Mouse (Mus musculus): ENCODE data around the gene Medag. TPM values are rescaled to one million over a fixed set of nuclear protein-coding genes. Genes with fewer than 3 reads are reported as not detected.

Medag gene
- 2.6 and 2.7 TPM in 2 replicates for polyA plus RNA-seq (2015; fragmentation: Nextera tagmentation; extraction: Ambion mirVana)

DNA sequence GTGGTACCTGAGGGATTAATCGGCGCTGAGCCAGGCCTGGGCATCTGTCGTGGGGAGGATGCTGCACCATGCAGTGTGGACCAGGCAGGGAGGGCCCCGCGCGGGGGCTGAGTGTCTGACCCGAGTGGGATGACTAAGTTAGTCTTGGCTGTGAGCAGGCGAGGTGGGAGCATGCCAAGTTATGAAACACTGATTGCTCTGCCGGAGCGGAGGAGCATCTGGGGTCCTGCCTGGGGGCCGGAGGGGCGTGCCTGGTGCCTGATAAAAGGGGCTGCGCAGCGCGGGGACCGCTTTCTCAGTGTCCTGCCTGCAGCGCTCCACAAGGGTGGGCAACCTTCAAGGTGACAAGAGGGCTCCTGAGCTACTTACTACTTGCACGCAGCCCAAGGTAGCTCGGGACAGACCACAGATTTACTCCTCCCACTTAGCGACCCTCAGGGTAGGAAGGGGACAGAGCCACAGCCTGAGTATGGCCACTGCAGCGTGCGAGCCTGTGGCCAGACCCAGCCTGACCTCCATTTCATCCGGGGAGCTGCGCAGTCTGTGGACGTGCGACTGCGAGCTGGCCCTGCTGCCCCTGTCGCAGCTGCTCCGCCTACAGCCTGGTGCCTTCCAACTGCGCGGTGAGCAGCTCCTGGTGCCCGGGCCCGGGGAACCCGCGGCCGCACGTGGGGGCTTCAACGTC lies at the start of gene Medag:
Gene Medag (plus strand): TSS at position 241 of the 685 bp plus-strand sequence.
- no peaks in the 10 kb centered on the region for H3K27me3 ChIP-seq (replicated peaks)
- H3K9ac ChIP-seq = peak within 1 kb of the TSS; percentile 16; the same call in 1 of the 2 replicates
- H3K4me3 ChIP-seq = peak within 1 kb of the TSS; percentile 26
- peak within 1 kb of the TSS; percentile 70 for H3K27ac ChIP-seq
- H3K4me1 ChIP-seq = peaks cover 19% of the 10 kb centered on the region
- H3K4me2 ChIP-seq = peak within 1 kb of the TSS; percentile 48
- 3% methylated on average over 38 of the region's 38 CpGs for WGBS
- ATAC-seq (replicated peaks) = peak; percentile 37
- H3K9me3 ChIP-seq = no peaks in the 10 kb centered on the region
- H3K36me3 ChIP-seq (replicated peaks) = no peaks in the 10 kb centered on the region

DNA sequence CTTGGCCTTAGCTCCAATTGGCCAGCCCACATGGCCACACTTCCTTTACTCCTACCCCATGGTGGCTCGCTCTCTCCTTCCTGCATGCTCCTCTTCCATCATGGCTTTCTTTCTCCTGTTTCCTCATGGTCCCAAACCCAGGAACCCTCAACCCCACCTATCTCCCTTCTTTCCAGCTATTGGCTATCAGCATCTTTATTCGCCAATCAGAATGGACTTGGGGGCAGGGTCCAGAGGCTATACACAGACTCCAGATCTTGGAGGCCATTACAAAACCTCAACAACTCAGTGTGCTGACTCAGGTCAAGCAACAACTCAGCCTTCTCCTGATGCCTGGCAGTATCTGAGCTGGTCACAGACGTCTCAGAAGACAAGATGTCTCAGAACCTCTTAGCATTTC lies 48.9 kb upstream of the Medag start:
- H3K4me3 ChIP-seq = no peak overlapping the region
- WGBS = 86% methylated on average over 3 of the region's 3 CpGs
- no peaks in the 10 kb centered on the region for H3K4me1 ChIP-seq
- no peak overlapping the region for H3K27ac ChIP-seq
- H3K4me2 ChIP-seq = no peak overlapping the region
- H3K9me3 ChIP-seq = no peaks in the 10 kb centered on the region
- no peak for ATAC-seq (replicated peaks)
- no peaks in the 10 kb centered on the region for H3K36me3 ChIP-seq (replicated peaks)
- no peak overlapping the region for H3K9ac ChIP-seq
- no peaks in the 10 kb centered on the region for H3K27me3 ChIP-seq (replicated peaks)

DNA sequence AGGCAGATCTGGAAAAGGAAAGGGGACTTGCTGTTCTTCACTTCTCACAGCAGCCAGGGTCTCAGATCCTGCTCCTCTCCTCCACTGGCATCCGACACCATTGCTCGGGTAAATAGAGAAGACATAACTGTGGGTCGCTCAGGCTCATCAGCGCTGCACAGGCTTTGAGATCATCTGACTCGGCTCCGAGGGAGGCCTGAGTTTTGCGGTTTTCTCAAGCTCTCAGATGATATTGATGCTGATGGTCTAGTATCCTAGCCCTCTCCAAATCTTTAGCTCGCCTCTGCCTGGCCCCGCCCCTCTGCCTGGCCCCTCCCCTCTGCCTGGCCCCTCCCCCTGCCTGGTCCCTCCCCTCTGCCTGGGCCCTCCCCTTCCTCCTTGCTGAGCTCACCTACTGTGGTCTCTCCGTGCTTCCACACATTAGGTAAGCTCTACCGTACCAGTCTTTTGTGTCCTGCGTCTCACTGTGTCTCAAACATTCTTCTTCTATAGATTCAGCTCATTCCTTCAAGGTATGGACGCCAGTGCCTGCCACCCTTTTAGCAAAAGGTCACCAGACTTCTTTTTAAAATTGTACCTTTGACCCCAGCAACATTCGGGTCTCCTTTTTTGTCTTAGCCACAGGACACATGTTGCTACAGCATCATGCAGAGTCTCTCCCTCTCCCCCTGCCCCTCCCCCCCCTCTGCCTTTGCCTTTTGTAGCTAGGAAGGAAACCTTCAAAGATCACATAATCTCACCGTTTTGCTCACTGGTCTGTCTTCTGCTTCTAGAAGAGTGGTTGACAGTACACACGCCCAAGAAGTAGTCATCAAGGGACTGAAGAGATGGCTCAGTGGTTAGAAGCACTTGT lies 47.4 kb upstream of the Medag start:
- Histone ChIP-seq H3K4me1 (peaks cover 4% of the 10 kb centered on the region; the same call in 1 of the 2 replicates), H3K36me3 (replicated peaks) (no peaks in the 10 kb centered on the region), H3K4me3 (no peak overlapping the region), H3K9ac (no peak overlapping the region), H3K4me2 (no peak overlapping the region), H3K9me3 (no peaks in the 10 kb centered on the region), H3K27me3 (replicated peaks) (no peaks in the 10 kb centered on the region), H3K27ac (no peak overlapping the region)
- WGBS = 56% methylated on average over 16 of the region's 16 CpGs
- no peak for ATAC-seq (replicated peaks)

DNA sequence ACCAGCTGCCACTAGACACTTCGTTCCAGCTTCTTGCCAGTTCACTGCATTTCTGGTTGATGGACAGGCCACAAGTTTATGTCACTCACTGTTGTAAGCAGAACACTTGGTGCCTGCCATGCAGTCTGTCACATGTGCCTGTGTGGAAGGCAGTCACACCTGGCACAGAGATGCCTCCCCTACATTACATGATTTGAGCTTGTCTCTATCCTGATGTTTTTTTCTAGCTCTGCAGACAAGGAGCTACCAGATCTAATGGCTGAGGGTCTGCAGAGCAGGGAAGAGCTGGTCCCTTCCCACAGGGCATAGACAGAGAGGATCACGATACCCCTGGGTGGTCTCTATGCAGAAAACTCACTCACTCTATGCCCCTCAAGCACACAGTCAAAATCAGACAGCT lies 44.5 kb upstream of the Medag start:
- Histone ChIP-seq H3K9ac (no peak overlapping the region), H3K4me1 (peaks cover 7% of the 10 kb centered on the region; the same call in 1 of the 2 replicates), H3K4me2 (no peak overlapping the region), H3K27ac (no peak overlapping the region), H3K36me3 (replicated peaks) (no peaks in the 10 kb centered on the region), H3K4me3 (no peak overlapping the region), H3K9me3 (no peaks in the 10 kb centered on the region), H3K27me3 (replicated peaks) (no peaks in the 10 kb centered on the region)
- 71% methylated on average over 2 of the region's 2 CpGs for WGBS
- no peak for ATAC-seq (replicated peaks)

DNA sequence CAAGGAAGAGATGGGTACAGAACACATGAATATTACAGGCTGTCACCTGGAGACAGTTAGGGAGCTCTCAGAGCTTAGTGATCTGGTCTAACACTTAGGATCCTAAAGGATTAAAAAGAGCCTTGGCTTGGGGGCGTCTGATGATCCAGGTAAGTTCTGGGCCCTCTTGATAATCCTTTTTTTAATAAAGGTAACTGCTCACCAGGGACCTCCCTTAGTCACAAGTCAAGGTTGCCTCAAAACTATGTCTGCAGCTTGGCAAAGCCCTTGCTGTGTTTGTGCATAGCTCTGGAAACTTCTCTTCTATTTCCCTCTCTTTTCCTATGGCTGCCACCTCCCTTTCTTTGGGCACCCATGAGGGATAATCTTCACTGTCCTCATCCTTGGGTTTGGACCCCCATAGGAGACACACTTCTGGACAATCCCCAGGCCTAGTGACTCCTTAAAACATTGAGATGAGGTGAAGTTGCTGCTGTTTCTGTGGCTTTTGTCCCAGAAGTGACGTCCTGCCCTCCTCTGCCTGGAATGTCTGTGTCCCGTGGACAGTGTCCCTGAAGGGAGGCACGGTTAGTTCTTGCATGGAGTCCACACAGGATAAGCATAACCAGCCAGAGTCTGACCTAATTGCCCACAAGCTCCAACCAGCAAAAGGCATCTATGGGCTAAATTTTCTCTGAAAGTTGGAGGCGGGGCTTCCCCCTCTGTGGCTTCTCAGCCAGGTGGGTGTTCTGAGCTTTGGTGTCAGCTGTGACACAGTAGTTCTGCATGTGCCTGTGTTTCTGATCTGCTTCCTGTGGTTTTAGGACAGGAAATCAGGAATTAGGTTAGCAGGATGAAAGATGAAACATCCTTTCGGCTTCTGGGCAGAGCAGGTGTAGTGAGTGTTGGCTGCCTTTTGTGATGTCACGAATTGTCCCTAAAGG lies 43.7 kb upstream of the Medag start:
- Histone ChIP-seq H3K4me1 (peaks cover 7% of the 10 kb centered on the region; the same call in 1 of the 2 replicates), H3K4me2 (no peak overlapping the region), H3K4me3 (no peak overlapping the region), H3K36me3 (replicated peaks) (no peaks in the 10 kb centered on the region), H3K9me3 (no peaks in the 10 kb centered on the region), H3K27ac (no peak overlapping the region), H3K9ac (no peak overlapping the region), H3K27me3 (replicated peaks) (no peaks in the 10 kb centered on the region)
- 73% methylated on average over 7 of the region's 7 CpGs for WGBS
- no peak for ATAC-seq (replicated peaks)

DNA sequence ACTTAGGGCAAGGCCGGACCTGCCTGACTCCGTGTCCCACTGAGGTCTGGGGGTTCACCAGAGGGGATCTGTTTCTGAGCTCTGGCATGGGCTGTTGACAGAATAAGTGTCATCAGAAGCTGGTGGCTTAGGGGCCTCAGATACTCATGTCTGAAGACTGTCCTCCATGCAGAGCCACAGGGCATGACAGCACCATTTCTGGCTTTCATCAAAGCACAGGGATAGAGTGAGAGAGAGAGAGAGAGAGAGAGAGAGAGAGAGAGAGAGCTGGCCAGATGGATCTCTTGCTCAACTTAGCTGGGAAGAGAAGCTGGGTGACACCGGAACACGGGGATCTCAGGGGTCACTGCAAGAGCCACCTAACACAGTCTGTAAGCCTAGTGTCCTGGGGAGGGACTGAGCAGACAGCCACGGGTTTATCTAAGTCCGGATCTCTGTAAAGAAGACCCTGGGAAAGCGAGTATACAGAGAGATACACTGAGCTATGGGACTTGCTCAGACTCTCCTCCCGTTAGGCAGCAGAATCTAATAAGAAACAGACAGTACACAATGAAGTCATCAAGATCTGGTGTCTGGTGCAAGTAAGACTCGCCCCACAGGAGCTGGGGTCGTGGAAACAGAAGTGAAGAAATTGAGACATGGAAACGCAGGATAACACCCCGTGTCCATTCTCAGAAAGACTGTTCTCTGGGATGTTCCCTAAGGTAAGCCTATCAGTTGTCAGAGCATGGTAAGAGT lies 42.8 kb upstream of the Medag start:
- Histone ChIP-seq H3K36me3 (replicated peaks) (no peaks in the 10 kb centered on the region), H3K4me3 (no peak overlapping the region), H3K9ac (no peak overlapping the region), H3K9me3 (no peaks in the 10 kb centered on the region), H3K4me2 (no peak overlapping the region), H3K4me1 (peaks cover 7% of the 10 kb centered on the region; the same call in 1 of the 2 replicates), H3K27me3 (replicated peaks) (no peaks in the 10 kb centered on the region), H3K27ac (no peak overlapping the region)
- 62% methylated on average over 12 of the region's 12 CpGs for WGBS
- no peak for ATAC-seq (replicated peaks)

DNA sequence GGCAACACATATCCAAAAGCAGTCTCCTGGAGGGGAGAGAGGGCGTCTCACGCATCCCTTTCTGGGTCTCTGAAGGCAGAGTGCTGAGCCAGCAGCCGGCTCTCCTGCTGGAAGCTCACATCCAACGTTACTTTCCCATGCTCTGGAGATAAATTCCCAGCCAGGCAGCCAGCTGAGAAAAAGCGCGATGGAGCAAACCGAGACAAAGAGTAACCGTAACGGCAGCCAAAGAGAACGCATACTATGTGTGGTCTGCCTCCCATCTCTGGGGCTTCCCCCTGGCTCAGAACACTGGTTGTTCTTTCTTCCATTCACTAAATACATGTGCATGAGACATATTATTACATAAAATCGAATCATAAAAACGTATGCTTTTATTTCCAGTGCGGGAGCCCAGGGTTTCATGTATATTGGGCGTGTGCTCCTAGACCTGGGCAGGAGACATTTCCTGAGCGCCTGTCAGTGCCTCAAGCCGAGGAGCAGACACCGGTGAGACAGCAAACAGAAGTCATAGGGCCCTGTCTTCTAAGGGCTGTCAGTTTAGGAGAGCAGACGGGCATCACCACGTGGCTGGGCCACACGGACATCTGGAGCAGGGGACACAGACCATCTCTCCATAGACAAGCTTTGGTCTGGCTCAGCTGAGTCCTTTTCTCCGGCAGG lies 42.0 kb upstream of the Medag start:
- Histone ChIP-seq H3K4me1 (peaks cover 7% of the 10 kb centered on the region), H3K4me3 (no peak overlapping the region), H3K36me3 (replicated peaks) (no peaks in the 10 kb centered on the region), H3K9ac (no peak overlapping the region), H3K9me3 (no peaks in the 10 kb centered on the region), H3K27ac (no peak overlapping the region), H3K4me2 (no peak overlapping the region), H3K27me3 (replicated peaks) (no peaks in the 10 kb centered on the region)
- ATAC-seq (replicated peaks) = no peak
- 65% methylated on average over 21 of the region's 21 CpGs for WGBS

DNA sequence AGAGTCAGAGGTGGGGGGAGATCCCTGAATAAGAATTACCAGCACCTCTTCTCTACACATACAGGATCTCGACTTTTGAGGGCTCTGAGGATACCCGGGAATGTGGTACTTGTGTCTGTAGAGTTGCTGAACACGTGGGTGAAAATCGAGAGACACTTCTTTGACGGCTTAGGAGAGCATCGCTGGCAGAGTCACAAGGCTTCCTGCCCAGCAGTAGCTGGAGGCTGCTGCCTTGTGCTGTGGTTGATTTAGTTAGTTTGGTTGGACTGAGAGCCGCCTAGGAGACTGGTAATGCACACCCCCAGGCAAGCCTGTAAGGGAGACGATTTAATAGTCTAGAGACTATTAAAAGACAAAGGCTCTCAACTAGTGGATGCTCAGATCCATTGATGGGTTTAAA lies 39.5 kb upstream of the Medag start:
- Histone ChIP-seq H3K4me2 (no peak overlapping the region), H3K9ac (no peak overlapping the region), H3K36me3 (replicated peaks) (no peaks in the 10 kb centered on the region), H3K9me3 (no peaks in the 10 kb centered on the region), H3K27me3 (replicated peaks) (no peaks in the 10 kb centered on the region), H3K27ac (no peak overlapping the region), H3K4me3 (no peak overlapping the region), H3K4me1 (peaks cover 28% of the 10 kb centered on the region)
- ATAC-seq (replicated peaks) = no peak
- WGBS = 85% methylated on average over 8 of the region's 8 CpGs

DNA sequence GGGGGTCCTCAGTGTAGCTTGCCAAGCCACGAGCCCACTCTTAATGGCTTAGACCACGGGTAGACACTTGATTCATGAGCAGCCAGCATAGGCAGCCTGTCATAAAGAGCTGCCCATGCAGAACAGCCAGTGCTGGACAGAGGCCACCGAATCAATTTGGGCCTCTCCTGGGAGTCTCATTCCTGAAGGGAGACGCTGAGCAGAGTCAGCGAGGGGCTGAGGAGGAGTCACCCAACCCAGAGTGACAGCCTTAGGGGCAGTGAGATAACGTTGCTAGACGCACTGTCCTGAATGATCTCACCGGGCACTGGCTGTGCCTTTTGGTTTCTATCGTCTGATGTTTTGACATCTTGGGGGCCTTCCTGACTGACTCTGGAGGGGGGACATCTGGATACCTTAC lies 38.3 kb upstream of the Medag start:
- no peak overlapping the region for H3K4me3 ChIP-seq
- no peak overlapping the region for H3K27ac ChIP-seq
- no peak for ATAC-seq (replicated peaks)
- H3K4me1 ChIP-seq = peaks cover 39% of the 10 kb centered on the region
- H3K9ac ChIP-seq = no peak overlapping the region
- no peaks in the 10 kb centered on the region for H3K9me3 ChIP-seq
- no peaks in the 10 kb centered on the region for H3K27me3 ChIP-seq (replicated peaks)
- H3K4me2 ChIP-seq = no peak overlapping the region
- 51% methylated on average over 9 of the region's 9 CpGs for WGBS
- no peaks in the 10 kb centered on the region for H3K36me3 ChIP-seq (replicated peaks)

DNA sequence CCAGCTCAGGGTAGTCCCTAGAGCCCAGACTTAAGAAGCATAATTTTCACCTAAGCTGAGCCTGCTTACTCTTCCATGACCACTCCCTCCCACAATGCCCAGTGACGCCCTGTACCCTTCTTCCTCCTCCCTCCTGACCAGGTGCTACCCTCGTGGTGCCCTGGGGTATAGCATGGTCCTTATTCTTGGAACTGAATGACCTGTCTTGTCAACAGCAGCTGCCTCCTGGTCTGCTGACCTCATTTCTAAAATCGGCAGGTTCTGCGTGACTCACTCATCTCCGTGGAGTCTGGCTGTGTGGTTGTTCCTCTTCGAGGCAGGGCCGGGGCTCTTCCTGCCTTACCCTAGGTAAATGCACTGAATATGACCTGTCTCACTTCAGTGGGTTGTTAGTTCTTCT lies 37.5 kb upstream of the Medag start:
- H3K36me3 ChIP-seq (replicated peaks) = no peaks in the 10 kb centered on the region
- no peak overlapping the region for H3K4me3 ChIP-seq
- H3K27ac ChIP-seq = no peak overlapping the region
- H3K27me3 ChIP-seq (replicated peaks) = no peaks in the 10 kb centered on the region
- no peak for ATAC-seq (replicated peaks)
- WGBS = 82% methylated on average over 7 of the region's 7 CpGs
- peaks cover 44% of the 10 kb centered on the region for H3K4me1 ChIP-seq
- no peak overlapping the region for H3K4me2 ChIP-seq
- no peak overlapping the region for H3K9ac ChIP-seq
- H3K9me3 ChIP-seq = no peaks in the 10 kb centered on the region

Data from midbrain, embryonic 15.5 days (tissue).